9 mouse cellular contexts compared by ENCODE assay signal in the genomic region with DNA sequence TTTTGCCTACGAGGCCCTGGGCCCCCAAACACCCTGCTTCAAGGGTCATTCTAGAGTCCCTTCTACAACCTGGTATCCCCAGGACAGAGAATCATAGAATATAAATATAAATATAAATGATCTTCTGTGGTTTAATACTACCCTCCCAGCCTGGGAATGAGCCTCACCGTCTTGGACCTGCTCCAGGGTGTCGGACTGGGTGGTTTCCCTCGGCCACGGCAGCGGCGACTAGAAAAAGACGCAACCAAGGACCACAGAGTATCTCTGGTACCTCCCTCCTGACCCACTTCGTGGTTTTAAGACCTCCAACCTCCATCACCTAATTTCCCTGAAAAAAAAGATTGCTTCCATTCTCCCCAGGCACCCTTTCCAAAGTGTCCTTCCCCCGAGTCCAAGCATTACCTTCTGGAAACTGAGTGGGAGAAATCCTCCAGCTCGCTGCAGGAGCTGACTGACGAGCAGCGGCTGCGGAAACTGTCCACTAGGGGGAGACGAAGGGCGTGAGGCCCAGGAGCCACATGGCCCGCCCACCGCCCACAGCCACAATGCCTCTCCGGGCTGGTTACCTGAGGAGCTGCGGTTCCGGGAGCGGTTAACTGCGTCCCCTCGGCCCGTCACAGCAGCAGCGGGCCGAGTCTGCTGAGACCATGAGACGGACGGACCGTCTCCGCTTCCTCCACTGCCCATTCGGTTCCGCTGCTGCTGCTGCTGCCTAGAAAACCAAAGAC. TPM values are rescaled to one million over a fixed set of nuclear protein-coding genes. Genes with fewer than 3 reads are reported as not detected.
DNase-seq lines count a peak whose midpoint lies in the region; ATAC-seq and TF ChIP-seq lines count a peak whose summit lies in the region.
"Had no signal": no experiment of that assay in that cellular context is flagged by ENCODE, and none has a peak within 500 bp of the region (broad histone marks: within the 10 kb centered on the region; RNA-seq: fewer than 3 reads in every experiment).

No protein-coding gene starts in this region.

- WGBS in forebrain, embryonic 14.5 days = 21% methylated on average over 33 of the region's 33 CpGs

- H3K9ac ChIP-seq in ES-Bruce4 (ENCODE audit: low read depth, poor library complexity, severe bottlenecking) = 0 out of 2 replicates have a peak overlapping the region, but pooled peaks have one; percentile 8
- peak overlapping the region; percentile 64 for H3K9ac ChIP-seq in forebrain, embryonic 14.5 days (ENCODE audit: low read length)

- intact Hi-C loops in heart, postnatal 14 days (cut with DNase I) = no loop called here

- TF ChIP-seq POLR2A in ES-Bruce4 (IDR thresholded peaks at IDR 0.05; ENCODE audit: insufficient read depth, low read length) = no peak

- peaks cover 4% of the 10 kb centered on the region for H3K4me1 ChIP-seq in ES-Bruce4 (ENCODE audit: control insufficient read depth, insufficient read depth, low read length)
- H3K4me1 ChIP-seq in forebrain, embryonic 14.5 days (ENCODE audit: control insufficient read depth, insufficient read depth, low read length) = peaks cover 4% of the 10 kb centered on the region; the same call in 1 of the 2 replicates

- H3K9me3 ChIP-seq in ES-Bruce4 (replicated peaks; ENCODE audit: control insufficient read depth, insufficient read depth, low read length, poor library complexity, severe bottlenecking) = no peaks in the 10 kb centered on the region
- H3K9me3 ChIP-seq in forebrain, embryonic 14.5 days (replicated peaks; ENCODE audit: control insufficient read depth, low read length) = no peaks in the 10 kb centered on the region

- peak; percentile 90 for DNase-seq in cerebellum, adult 11 months
- DNase-seq in forebrain, embryonic 14.5 days (ENCODE audit: low spot score) = peak; percentile 92
- peak; percentile 85 to 90 for DNase-seq in heart, postnatal 14 days
- peak; percentile 88 to 94 for DNase-seq in layer of hippocampus, adult 18-20 months (ENCODE audit: low spot score in 2 of 2)
- DNase-seq in lung, adult 18-20 months = peak; percentile 85 to 88
- DNase-seq in testis, postnatal 14 days (ENCODE audit: low spot score) = peak; percentile 83

- peak overlapping the region; percentile 77 for H3K4me2 ChIP-seq in forebrain, embryonic 14.5 days (ENCODE audit: low read length)

- peak; percentile 88 for TF ChIP-seq CTCF in ES-Bruce4 (IDR thresholded peaks at IDR 0.05; ENCODE audit: low read depth, low read length)

- no peak overlapping the region for H3K27ac ChIP-seq in ES-Bruce4 (ENCODE audit: insufficient read depth, low read length)
- no peak overlapping the region for H3K27ac ChIP-seq in forebrain, embryonic 14.5 days (ENCODE audit: low read depth, low read length)
- H3K27ac ChIP-seq: macrophage had no signal

- no peaks in the 10 kb centered on the region for H3K27me3 ChIP-seq in ES-Bruce4 (ENCODE audit: control insufficient read depth, insufficient read depth, low read length, poor library complexity, severe bottlenecking)
- H3K27me3 ChIP-seq in forebrain, embryonic 14.5 days (replicated peaks; ENCODE audit: control insufficient read depth, insufficient read depth, low read length) = 0 out of 2 replicates have a peak, but pooled peaks cover 5% of the 10 kb centered on the region

- TF ChIP-seq EP300 in ES-Bruce4 (IDR thresholded peaks at IDR 0.05; ENCODE audit: insufficient read depth, low read depth, low read length) = 0 out of 2 replicates have a peak, but pooled peaks have one; percentile 14

- no peaks in the 10 kb centered on the region; the same call in 1 of the 2 replicates for H3K36me3 ChIP-seq in ES-Bruce4 (ENCODE audit: control insufficient read depth, insufficient read depth, low read length, poor library complexity, severe bottlenecking)
- no peaks in the 10 kb centered on the region for H3K36me3 ChIP-seq in forebrain, embryonic 14.5 days (ENCODE audit: control insufficient read depth, insufficient read depth, low read length)

- peak; percentile 74 for ATAC-seq in forebrain, embryonic 14.5 days
- peak; percentile 75 for ATAC-seq in neutrophil, adult 5-6 weeks (ENCODE audit: extremely low read depth, insufficient number of reproducible peaks, low FRiP score, poor library complexity, severe bottlenecking)

- peak overlapping the region; percentile 58 for H3K4me3 ChIP-seq in ES-Bruce4 (ENCODE audit: low read depth, low read length)
- H3K4me3 ChIP-seq in forebrain, embryonic 14.5 days (ENCODE audit: low read depth, low read length) = peak overlapping the region; percentile 41

RNA-seq across cellular contexts. Expression of a gene that starts 18.2 kb away (rescaled TPM):
- polyA plus RNA-seq in ES-Bruce4 (2011; ENCODE audit: insufficient read depth, insufficient read length, low read depth, missing spikeins) = 36.4 and 39.9 TPM in 2 replicates
- 17.4 and 19.0 TPM in 2 replicates for polyA plus RNA-seq in forebrain, embryonic 14.5 days (2014; fragmentation: Nextera tagmentation; extraction: Ambion mirVana)
- 1 to 10 TPM; 9.0 to 9.5 TPM for total RNA-seq in heart, postnatal 14 days (2021)
- 10 to 100 TPM; 10.4 to 10.9 TPM for total RNA-seq in layer of hippocampus, adult 18-20 months (2021)
- total RNA-seq in neutrophil, adult 5-6 weeks (2017) = 16.2 and 17.5 TPM in 2 replicates

RNA-seq across cellular contexts. Expression of a gene that starts 20.9 kb away (rescaled TPM):
- 1.8 and 3.1 TPM in 2 replicates for polyA plus RNA-seq in ES-Bruce4 (2011; ENCODE audit: insufficient read depth, insufficient read length, low read depth, missing spikeins)
- polyA plus RNA-seq in forebrain, embryonic 14.5 days (2014; fragmentation: Nextera tagmentation; extraction: Ambion mirVana) = 19.1 and 20.9 TPM in 2 replicates
- total RNA-seq in heart, postnatal 14 days (2021) = 1 to 10 TPM; 2.0 to 3.3 TPM
- 10 to 100 TPM; 15.5 to 23.3 TPM for total RNA-seq in layer of hippocampus, adult 18-20 months (2021)
- 146 and 154 TPM in 2 replicates for total RNA-seq in neutrophil, adult 5-6 weeks (2017)

RNA-seq across cellular contexts. Expression of a gene that starts 33.7 kb away (rescaled TPM):
- polyA plus RNA-seq in ES-Bruce4 (2011; ENCODE audit: insufficient read depth, insufficient read length, low read depth, missing spikeins) = 7.5 TPM in 2 replicates
- 13.1 and 15.7 TPM in 2 replicates for polyA plus RNA-seq in forebrain, embryonic 14.5 days (2014; fragmentation: Nextera tagmentation; extraction: Ambion mirVana)
- 10 to 100 TPM in 1 of 2 experiments, 1 to 10 TPM in 1; 9.6 to 10.1 TPM for total RNA-seq in heart, postnatal 14 days (2021)
- total RNA-seq in layer of hippocampus, adult 18-20 months (2021) = 10 to 100 TPM; 76.3 to 79.4 TPM
- not detected in 2 replicates for total RNA-seq in neutrophil, adult 5-6 weeks (2017)

RNA-seq across cellular contexts. Expression of a gene that starts 52.3 kb away (rescaled TPM):
- polyA plus RNA-seq in ES-Bruce4 (2011; ENCODE audit: insufficient read depth, insufficient read length, low read depth, missing spikeins) = 0.35 and 1.1 TPM in 2 replicates
- 0.29 and 0.41 TPM in 2 replicates for polyA plus RNA-seq in forebrain, embryonic 14.5 days (2014; fragmentation: Nextera tagmentation; extraction: Ambion mirVana)
- total RNA-seq in heart, postnatal 14 days (2021) = 1 to 10 TPM; 5.4 to 6.5 TPM
- total RNA-seq in layer of hippocampus, adult 18-20 months (2021) = 1 to 10 TPM; 1.3 to 2.2 TPM
- total RNA-seq in neutrophil, adult 5-6 weeks (2017) = 0.49 TPM in 1 of 2 replicates, not detected in the other

Comparison
In these comparisons a context has a peak if more than half of its experiments do, and no peak if none do; other contexts are left out.
1. RNA of a gene that starts 33.7 kb away (total RNA-seq): 76.3 to 79.4 TPM in layer of hippocampus, adult 18-20 months and 9.6 to 10.1 TPM in heart, postnatal 14 days; not detected in neutrophil, adult 5-6 weeks; every median in the first group is over 10 times any median in the second.
2. Peak in every context shown above with its lines, with median percentiles within 50 percentile points of each other: DNase-seq.